Mouse (Mus musculus) heart, postnatal 0 days (tissue): Measurements from ENCODE around the gene Opa1. TPM values are rescaled to one million over a fixed set of nuclear protein-coding genes. Genes with fewer than 3 reads are reported as not detected.

Experiments used
- ATAC-seq: fragments of 200-750 bp; cut with Nextera tagmentation; 2 replicates; pipeline ENCODE4 v1.8.0; 2017; ENCODE audit warnings: low read depth, moderate number of reproducible peaks, moderate library complexity; ENCODE audit not compliant: insufficient read depth
- DNase-seq: peaks from one replicate; pipeline ENCODE4 v3.0.0-alpha.2; 2016; ENCODE audit warnings: low spot score
- H3K27ac ChIP-seq: fragments of 300-500 bp; sonication (generic); 2 replicates; pipeline ENCODE4 v1.5.1; 2014; ENCODE audit warnings: low read depth, mild to moderate bottlenecking
- H3K27me3 ChIP-seq: fragments of 300-500 bp; sonication (generic); 2 replicates; pipeline ENCODE4 v1.6.1; 2014; ENCODE audit warnings: low read length, mixed read lengths; ENCODE audit not compliant: control insufficient read depth, insufficient read depth
- H3K36me3 ChIP-seq: fragments of 300-500 bp; sonication (generic); replicated peaks from 2 replicates; pipeline ENCODE4 v1.6.1; 2014; ENCODE audit warnings: low read length, mixed read lengths; ENCODE audit not compliant: control insufficient read depth, insufficient read depth
- H3K4me1 ChIP-seq: fragments of 300-500 bp; sonication (generic); 2 replicates; pipeline ENCODE4 v1.6.1; 2014; ENCODE audit warnings: antibody characterized with exemption; ENCODE audit not compliant: control insufficient read depth, insufficient read depth
- H3K4me2 ChIP-seq: fragments of 300-500 bp; sonication (generic); 2 replicates; pipeline ENCODE4 v1.6.1; 2014; ENCODE audit warnings: low read depth, mild to moderate bottlenecking, low read length, moderate library complexity
- H3K4me3 ChIP-seq: fragments of 300-500 bp; sonication (generic); 2 replicates; pipeline ENCODE4 v1.5.1; 2014; ENCODE audit warnings: low read depth, low read length
- H3K9ac ChIP-seq: fragments of 300-500 bp; sonication (generic); replicated peaks from 2 replicates; pipeline ENCODE4 v1.6.1; 2014; ENCODE audit warnings: low read depth, low read length, mixed read lengths
- H3K9me3 ChIP-seq: fragments of 300-500 bp; sonication (generic); replicated peaks from 2 replicates; pipeline ENCODE4 v1.6.1; 2016; ENCODE audit warnings: low read length; ENCODE audit not compliant: control insufficient read depth
- CTCF ChIP-seq: IDR thresholded peaks from 2 replicates; pipeline ENCODE4 v1.5.1; 2016; ENCODE audit warnings: antibody characterized with exemption, control low read depth, low read depth
- EP300 ChIP-seq: IDR thresholded peaks from 2 replicates; pipeline ENCODE4 v1.6.1; 2016; ENCODE audit warnings: antibody characterized with exemption, low read depth
- WGBS: fragments of 180-500 bp; shearing (Covaris S2); extraction: QIAGEN DNeasy Blood & Tissue Kit; methylation state at CpG from one replicate; pipeline ENCODE4 v1.1.7; 2014; 5-methylcytosine and 5-hydroxymethylcytosine counted together
- polyA plus RNA-seq: library from polyadenylated mRNA; unstranded; fragments of >200 nt; fragmentation: Nextera tagmentation; extraction: Ambion mirVana; gene quantifications from 2 replicates; pipeline ENCODE4 v1.2.1, GENCODE M21; 2015
- total RNA-seq: library from RNA; depleted of rRNA; stranded (reverse); fragments of >200 nt; gene quantifications from 2 replicates; pipeline ENCODE4 v1.2.3, GENCODE M21; 2014; ENCODE audit warnings: low replicate concordance; rRNA removed

Opa1 gene
- total RNA-seq (64.1 and 69.2 TPM in 2 replicates), polyA plus RNA-seq (42.6 and 48.4 TPM in 2 replicates)

DNA sequence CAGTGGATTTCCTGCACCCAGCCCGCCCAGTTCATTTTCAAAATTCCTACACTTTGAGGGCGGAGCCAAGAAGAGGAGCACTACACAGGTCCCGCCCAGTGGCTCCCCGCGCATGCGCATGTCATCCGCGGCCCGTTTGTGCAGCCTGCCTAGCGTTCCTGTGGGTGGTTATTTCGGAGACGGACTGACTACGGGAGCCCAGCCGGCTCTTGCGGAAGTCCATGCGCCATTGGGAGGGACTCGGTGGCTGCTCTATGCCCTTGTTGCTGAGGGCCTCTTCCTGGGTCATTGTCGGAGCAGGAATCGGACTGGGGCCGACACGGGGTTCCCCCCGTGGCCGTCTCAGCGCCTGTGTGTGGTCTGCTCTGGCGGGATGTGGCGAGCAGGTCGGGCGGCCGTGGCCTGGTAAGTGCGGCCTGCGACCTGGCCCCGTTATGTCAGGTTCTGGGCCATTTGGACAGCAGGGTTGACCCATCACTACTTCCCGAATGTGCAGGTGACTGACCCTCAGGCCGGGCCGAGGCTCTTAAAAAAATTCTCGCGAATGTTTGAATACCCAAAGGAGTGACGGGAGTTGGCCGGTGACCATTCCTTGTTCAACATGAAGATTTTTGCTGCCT, at the start of gene Opa1:
Gene Opa1 (plus strand): TSS at position 168 of the 620 bp plus-strand sequence.
- under 1% methylated on average over 39 of the region's 39 CpGs for WGBS
- ATAC-seq: peak; percentile 99
- no peaks in the 10 kb centered on the region for H3K9me3 ChIP-seq
- H3K4me2 ChIP-seq: peak within 1 kb of the TSS; percentile 90
- peaks cover 9% of the 10 kb centered on the region for H3K4me1 ChIP-seq
- DNase-seq: peak; percentile 86
- no peaks in the 10 kb centered on the region for H3K27me3 ChIP-seq
- peak; percentile 44; the same call in 1 of the 2 replicates for TF ChIP-seq EP300
- no peak for TF ChIP-seq CTCF
- no peaks in the 10 kb centered on the region for H3K36me3 ChIP-seq
- H3K4me3 ChIP-seq: peak within 1 kb of the TSS; percentile 96
- H3K9ac ChIP-seq: peak within 1 kb of the TSS; percentile 90
- peak within 1 kb of the TSS; percentile 80 for H3K27ac ChIP-seq

DNA sequence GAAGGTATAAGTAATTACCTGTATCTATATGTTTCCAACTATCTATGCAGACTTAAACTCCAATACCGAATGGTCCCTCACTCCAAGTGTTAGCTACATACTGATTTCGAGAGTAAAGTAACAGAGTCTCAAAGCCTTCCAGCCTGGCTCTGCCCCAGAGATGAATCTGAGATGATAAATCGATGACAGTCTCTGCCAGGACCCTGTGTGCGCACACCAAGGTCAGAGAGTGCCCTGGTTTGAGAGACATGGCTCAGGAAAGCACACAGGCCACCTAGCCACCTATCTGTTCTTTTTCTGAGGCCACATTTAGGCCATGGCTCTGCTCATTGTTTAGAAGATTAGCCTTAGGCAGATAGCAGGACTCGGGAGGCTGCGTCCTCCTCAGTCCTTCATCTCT, 45.5 kb upstream of the Opa1 start:
- Histone ChIP-seq H3K4me2 (no peak overlapping the region), H3K9me3 (no peaks in the 10 kb centered on the region), H3K4me3 (no peak overlapping the region), H3K36me3 (no peaks in the 10 kb centered on the region), H3K9ac (no peak overlapping the region), H3K4me1 (no peaks in the 10 kb centered on the region), H3K27ac (no peak overlapping the region), H3K27me3 (no peaks in the 10 kb centered on the region)
- TF ChIP-seq CTCF (no peak), EP300 (no peak)
- no peak for DNase-seq
- 56% methylated on average over 6 of the region's 6 CpGs for WGBS
- no peak for ATAC-seq

DNA sequence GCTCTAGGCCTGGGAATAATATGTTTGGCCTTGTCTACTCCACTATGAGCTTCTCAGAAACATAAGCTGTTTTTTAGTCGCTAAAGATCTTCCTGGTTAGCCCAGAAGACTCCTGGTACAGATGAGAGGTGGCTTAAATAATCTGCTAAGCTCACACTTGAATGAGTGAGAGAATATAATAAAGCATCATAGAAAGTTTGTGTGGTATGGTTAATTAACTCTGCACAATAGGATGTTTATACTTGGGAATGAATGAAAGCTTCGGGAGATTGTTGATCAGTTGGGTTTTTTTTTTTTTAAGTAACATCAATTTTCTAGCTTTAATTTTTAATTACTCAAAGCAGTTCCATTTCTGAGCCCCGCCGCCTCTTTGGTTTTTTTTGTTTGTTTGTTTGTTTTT, 43.3 kb upstream of the Opa1 start:
- Histone ChIP-seq H3K27me3 (no peaks in the 10 kb centered on the region), H3K9ac (no peak overlapping the region), H3K9me3 (no peaks in the 10 kb centered on the region), H3K4me1 (no peaks in the 10 kb centered on the region), H3K4me2 (no peak overlapping the region), H3K36me3 (no peaks in the 10 kb centered on the region), H3K4me3 (no peak overlapping the region), H3K27ac (no peak overlapping the region)
- ATAC-seq (no peak), DNase-seq (no peak)
- TF ChIP-seq CTCF: no peak
- TF ChIP-seq EP300: no peak
- 82% methylated on average over 4 of the region's 4 CpGs for WGBS

DNA sequence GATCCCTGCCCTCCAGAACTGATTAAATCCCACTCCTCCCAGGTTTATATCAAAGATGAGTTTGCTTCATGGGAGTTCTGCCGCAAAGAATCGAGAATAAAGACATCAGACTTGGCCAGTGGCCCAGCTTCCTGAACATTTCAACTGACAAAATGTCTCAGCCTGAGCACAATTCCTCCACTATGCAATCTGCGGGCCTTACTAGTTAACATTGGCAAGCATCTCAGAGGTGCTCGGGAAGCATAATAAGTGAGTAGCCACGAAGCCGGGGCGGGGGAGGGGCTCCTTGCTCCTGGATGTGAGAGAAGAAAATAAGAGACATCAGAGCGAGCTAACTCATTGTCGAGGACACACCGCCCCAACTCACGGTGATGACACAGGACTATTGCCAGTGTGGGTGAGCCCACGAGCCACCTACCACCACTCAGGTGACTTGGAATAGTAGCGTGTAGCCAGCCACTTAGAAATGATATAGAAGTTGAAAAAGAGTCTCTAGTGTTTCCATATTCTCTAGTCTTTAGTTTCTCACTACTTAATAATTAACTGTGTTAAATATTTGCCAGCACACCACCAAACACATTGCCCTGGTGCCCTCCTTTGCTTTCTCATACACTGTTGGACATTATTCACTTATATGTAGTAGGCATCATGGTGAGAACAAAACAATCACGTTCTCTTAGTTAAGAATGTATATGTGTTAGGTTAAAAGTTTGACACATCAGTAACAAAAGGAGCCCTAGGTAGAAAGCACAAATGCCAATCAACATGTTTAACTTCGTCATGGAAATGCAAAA, 42.5 kb upstream of the Opa1 start:
- Histone ChIP-seq H3K9me3 (no peaks in the 10 kb centered on the region), H3K4me3 (no peak overlapping the region)
- WGBS: 59% methylated on average over 15 of the region's 15 CpGs

DNA sequence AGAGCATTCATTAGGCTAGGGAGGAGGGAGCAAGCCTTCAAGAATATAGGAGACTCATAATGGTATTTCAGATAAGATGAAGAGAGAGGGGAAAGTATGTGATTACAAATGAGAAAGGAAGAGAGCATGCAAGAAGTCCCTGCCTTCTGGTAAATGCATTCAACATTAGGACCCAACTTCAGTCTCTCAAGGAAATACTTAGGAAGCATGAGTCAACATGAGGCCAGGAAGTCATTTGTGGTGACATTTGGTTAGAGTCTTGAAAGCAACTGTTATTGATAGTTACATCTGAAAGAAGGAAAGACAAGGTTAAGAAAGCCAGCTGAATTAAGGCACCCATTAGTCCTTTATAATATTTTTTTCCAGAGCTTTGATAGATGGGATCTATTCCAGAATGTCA, 39.2 kb upstream of the Opa1 start:
- no peak for DNase-seq
- Histone ChIP-seq H3K36me3 (no peaks in the 10 kb centered on the region), H3K9me3 (no peaks in the 10 kb centered on the region), H3K4me2 (no peak overlapping the region), H3K9ac (no peak overlapping the region), H3K27ac (no peak overlapping the region), H3K27me3 (no peaks in the 10 kb centered on the region), H3K4me1 (no peaks in the 10 kb centered on the region), H3K4me3 (no peak overlapping the region)
- ATAC-seq: no peak
- no peak for TF ChIP-seq CTCF
- TF ChIP-seq EP300: no peak

More for the DNA sequence above, 42.5 kb upstream of the Opa1 start:
- H3K27ac ChIP-seq: no peak overlapping the region
- H3K27me3 ChIP-seq: no peaks in the 10 kb centered on the region
- no peaks in the 10 kb centered on the region for H3K4me1 ChIP-seq
- H3K9ac ChIP-seq: no peak overlapping the region
- TF ChIP-seq CTCF (no peak), EP300 (no peak)
- H3K36me3 ChIP-seq: no peaks in the 10 kb centered on the region
- no peak overlapping the region for H3K4me2 ChIP-seq
- DNase-seq: no peak
- no peak for ATAC-seq
